Mouse (Mus musculus) kidney, adult 10 weeks (tissue): Measurements from ENCODE around the gene Dpt. TPM values are rescaled to one million over a fixed set of nuclear protein-coding genes. Genes with fewer than 3 reads are reported as not detected.

Experiments used
- polyA plus RNA-seq: library from polyadenylated mRNA; stranded (reverse); fragments of 350-450 nt; fragmentation: Illumina TruSeq; extraction: RNeasy Lipid Tissue Mini Kit (QIAGEN cat#74804); gene quantifications from one replicate; pipeline ENCODE4 v1.2.3, GENCODE M21; 2014; ENCODE audit warnings: low read depth, low replicate concordance

The Dpt gene
- 11.0 TPM for polyA plus RNA-seq

GRCm38 (mm10) chr1:164796471-164796870, at the start of gene Dpt:
TSS of gene Dpt (plus strand) at chr1:164796644.

Other genes with a start within 250 kb of the Dpt start
- not detected for gene Xcl1, start 138.9 kb downstream of the Dpt start, polyA plus RNA-seq